Mouse (Mus musculus): ENCODE measurements around the gene St3gal3.

DNA sequence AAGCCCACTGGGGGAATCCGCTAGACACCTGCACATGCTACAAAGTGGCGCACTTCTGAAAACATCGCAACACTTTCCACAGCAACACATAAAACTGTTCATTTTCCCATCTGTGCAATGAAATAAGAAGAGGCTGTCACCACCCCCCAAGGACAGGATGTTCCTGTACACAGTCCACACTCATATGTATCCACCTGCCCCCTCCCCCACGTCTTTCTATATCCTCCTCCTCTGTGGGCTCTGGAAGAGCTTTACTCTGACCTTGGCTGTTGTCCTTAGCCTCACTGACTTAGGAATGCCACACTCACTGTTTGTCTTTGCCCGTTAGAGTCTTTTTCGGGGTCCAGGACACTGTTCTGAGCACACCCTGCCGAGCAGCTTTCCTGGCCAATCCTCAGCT, 62.8 kb downstream of the St3gal3 start:
- TF ChIP-seq MAFK (IDR thresholded peaks at IDR 0.05; ENCODE audit: borderline replicate concordance, low read depth, low read length), result no peak
- no peak for TF ChIP-seq ZKSCAN1 (IDR thresholded peaks at IDR 0.05; ENCODE audit: low read depth, low read length)
- no peak for TF ChIP-seq NRF1 (IDR thresholded peaks at IDR 0.05; ENCODE audit: insufficient read depth, low read depth, low read length, poor library complexity, severe bottlenecking)
- TF ChIP-seq ZC3H11A (IDR thresholded peaks at IDR 0.05; ENCODE audit: low read depth, low read length), result no peak
- TF ChIP-seq TBP (IDR thresholded peaks at IDR 0.05; ENCODE audit: low read depth, low read length), result no peak
